Mouse (Mus musculus) retina, adult 2 months (tissue): ENCODE measurements around the gene Gm10718.
A peak's percentile ranks its signal among the peaks of the same experiment; 100 is the strongest.
"Not testable (repeated sequence)": the region's sequence is repeated elsewhere in the genome, so short reads cannot be mapped to it uniquely, and the experiment has no call there.

Source experiments
- DNase-seq: peaks from one replicate; pipeline ENCODE4 v3.0.0-alpha.2; 2012; ENCODE audit warnings: low read depth, low spot score

The Gm10718 gene

DNA sequence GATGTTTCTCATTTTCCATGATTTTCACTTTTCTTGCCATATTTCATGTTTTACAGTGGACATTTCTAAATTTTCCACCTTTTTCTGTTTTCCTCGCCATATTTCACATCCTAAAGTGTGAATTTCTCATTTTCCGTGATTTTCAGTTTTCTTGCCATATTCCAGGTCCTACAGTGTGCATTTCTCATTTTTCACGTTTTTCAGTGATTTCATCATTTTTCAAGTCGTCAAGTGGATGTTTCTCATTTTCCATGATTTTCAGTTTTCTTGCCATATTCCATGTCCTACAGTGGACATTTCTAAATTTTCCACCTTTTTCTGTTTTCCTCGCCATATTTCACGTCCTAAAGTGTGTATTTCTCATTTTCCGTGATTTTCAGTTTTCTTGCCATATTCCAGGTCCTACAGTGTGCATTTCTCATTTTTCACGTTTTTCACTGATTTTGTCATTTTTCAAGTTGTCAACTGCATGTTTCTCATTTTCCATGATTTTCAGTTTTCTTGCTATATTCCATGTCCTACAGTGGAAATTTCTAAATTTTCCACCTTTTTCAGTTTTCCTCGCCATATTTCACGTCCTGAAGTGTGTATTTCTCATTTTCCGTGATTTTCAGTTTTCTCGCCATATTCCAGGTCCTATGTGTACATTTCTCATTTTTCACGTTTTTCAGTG, at the start of gene Gm10718:
Gene Gm10718 (plus strand): TSS at position 236 of the 673 bp plus-strand sequence.
- not testable (repeated sequence) for DNase-seq

- peak; percentile 22 for DNase-seq
These were observed 22.8 kb upstream of the Gm10718 start, which contains the start of gene Gm10722 for GRCm38 (mm10) chr9:3000445-3000972. TSS of gene Gm10722 (plus strand) at chr9:3000922.

- DNase-seq = not testable (repeated sequence)
These were observed 22.3 kb upstream of the Gm10718 start for GRCm38 (mm10) chr9:3001006-3001405.

DNA sequence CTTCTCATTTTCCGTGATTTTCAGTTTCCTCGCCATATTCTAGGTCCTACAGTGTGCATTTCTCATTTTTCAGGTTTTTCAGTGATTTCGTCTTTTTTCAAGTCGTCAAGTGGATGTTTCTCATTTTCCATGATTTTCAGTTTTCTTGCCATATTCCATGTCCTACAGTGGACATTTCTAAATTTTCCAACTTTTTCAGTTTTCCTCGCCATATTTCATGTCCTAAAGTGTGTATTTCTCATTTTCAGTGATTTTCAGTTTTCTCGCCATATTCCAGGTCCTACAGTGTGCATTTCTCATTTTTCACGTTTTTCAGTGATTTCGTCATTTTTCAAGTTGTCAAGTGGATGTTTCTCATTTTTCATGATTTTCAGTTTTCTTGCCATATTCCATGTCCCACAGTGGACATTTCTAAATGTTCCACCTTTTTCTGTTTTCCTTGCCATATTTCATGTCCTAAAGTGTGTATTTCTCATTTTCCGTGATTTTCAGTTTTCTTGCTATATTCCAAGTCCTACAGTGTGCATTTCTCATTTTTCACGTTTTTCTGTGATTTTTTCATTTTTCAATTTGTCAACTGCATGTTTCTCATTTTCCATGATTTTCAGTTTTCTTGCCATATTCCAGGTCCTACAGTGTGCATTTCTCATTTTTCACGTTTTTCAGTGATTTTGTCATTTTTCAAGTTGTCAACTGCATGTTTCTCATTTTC, 21.2 kb upstream of the Gm10718 start:
- not testable (repeated sequence) for DNase-seq

GRCm38 (mm10) chr9:3002794-3003396, 20.5 kb upstream of the Gm10718 start, which contains the start of gene Gm11168:
TSS of gene Gm11168 (plus strand) at chr9:3003346.
- not testable (repeated sequence) for DNase-seq

DNA sequence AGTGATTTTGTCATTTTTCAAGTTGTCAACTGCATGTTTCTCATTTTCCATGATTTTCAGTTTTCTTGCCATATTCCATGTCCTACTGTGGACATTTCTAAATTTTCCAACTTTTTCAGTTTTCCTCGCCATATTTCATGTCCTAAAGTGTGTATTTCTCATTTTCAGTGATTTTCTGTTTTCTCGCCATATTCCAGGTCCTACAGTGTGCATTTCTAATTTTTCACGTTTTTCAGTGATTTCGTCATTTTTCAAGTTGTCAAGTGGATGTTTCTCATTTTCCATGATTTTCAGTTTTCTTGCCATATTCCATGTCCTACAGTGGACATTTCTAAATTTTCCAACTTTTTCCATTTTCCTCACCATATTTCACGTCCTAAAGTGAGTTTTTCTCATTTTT, 17.2 kb upstream of the Gm10718 start:
- not testable (repeated sequence) for DNase-seq

GRCm38 (mm10) chr9:3006636-3007035, 16.7 kb upstream of the Gm10718 start:
- DNase-seq = not testable (repeated sequence)

DNA sequence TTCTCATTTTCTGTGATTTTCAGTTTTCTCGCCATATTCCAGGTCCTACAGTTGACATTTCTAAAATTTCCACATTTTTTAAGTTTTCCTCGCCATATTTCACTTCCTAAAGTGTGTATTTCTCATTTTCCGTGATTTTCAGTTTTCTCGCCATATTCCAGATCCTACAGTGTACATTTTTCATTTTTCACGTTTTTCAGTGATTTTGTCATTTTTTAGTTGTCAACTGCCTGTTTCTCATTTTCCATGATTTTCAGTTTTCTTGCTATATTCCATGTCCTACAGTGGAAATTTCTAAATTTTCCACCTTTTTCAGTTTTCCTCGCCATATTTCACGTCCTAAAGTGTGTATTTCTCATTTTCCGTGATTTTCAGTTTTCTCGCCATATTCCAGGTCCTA, 16.1 kb upstream of the Gm10718 start:
- peak; percentile 8 for DNase-seq

GRCm38 (mm10) chr9:3009331-3009730, 14.0 kb upstream of the Gm10718 start:
- DNase-seq = not testable (repeated sequence)

GRCm38 (mm10) chr9:3012054-3012621, 11.2 kb upstream of the Gm10718 start:
- DNase-seq = not testable (repeated sequence)

DNA sequence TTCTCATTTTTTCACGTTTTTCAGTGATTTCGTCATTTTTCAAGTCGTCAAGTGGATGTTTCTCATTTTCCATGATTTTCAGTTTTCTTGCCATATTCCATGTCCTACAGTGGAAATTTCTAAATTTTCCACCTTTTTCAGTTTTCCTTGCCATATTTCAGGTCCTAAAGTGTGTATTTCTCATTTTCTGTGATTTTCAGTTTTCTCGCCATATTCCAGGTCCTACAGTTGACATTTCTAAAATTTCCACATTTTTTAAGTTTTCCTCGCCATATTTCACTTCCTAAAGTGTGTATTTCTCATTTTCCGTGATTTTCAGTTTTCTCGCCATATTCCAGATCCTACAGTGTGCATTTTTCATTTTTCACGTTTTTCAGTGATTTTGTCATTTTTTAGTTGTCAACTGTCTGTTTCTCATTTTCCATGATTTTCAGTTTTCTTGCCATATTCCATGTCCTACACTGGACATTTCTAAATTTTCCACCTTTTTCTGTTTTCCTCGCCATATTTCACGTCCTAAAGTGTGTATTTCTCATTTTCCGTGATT, 10.5 kb upstream of the Gm10718 start, which contains the start of gene Gm10721:
Gene Gm10721 (plus strand): TSS at position 408 of the 547 bp plus-strand sequence.
- DNase-seq = not testable (repeated sequence)

DNA sequence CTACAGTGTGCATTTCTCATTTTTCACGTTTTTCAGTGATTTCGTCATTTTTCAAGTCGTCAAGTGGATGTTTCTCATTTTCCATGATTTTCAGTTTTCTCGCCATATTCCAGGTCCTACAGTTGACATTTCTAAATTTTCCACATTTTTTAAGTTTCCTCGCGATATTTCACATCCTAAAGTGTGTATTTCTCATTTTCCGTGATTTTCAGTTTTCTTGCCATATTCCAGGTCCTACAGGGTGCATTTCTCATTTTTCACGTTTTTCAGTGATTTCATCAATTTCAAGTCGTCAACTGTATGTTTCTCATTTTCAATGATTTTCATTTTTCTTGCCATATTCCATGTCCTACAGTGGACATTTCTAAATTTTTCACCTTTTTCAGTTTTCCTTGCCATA, 8.0 kb upstream of the Gm10718 start, which contains the start of gene Gm10720:
Gene Gm10720 (plus strand): TSS at position 301 of the 400 bp plus-strand sequence.
- DNase-seq = not testable (repeated sequence)

DNA sequence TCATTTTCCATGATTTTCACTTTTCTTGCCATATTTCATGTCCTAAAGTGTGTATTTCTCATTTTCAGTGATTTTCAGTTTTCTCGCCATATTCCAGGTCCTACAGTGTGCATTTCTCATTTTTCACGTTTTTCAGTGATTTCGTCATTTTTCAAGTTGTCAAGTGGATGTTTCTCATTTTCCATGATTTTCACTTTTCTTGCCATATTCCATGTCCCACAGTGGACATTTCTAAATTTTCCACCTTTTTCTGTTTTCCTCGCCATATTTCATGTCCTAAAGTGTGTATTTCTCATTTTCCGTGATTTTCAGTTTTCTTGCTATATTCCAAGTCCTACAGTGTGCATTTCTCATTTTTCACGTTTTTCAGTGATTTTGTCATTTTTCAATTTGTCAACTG, 7.5 kb upstream of the Gm10718 start:
- DNase-seq = not testable (repeated sequence)

DNA sequence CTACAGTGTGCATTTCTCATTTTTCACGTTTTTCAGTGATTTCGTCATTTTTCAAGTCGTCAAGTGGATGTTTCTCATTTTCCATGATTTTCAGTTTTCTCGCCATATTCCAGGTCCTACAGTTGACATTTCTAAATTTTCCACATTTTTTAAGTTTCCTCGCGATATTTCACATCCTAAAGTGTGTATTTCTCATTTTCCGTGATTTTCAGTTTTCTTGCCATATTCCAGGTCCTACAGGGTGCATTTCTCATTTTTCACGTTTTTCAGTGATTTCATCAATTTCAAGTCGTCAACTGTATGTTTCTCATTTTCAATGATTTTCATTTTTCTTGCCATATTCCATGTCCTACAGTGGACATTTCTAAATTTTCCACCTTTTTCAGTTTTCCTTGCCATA, 6.2 kb upstream of the Gm10718 start, which contains the start of gene Gm10719:
Gene Gm10719 (plus strand): TSS at position 301 of the 400 bp plus-strand sequence.
- not testable (repeated sequence) for DNase-seq

DNA sequence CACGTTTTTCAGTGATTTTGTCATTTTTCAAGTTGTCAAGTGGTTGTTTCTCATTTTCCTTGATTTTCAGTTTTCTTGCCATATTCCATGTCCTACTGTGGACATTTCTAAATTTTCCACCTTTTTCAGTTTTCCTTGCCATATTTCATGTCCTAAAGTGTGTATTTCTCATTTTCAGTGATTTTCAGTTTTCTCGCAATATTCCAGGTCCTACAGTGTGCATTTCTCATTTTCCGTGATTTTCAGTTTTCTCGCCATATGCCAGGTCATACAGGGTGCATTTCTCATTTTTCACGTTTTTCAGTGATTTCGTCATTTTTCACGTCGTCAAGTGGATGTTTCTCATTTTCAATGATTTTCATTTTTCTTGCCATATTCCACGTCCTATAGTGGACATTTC, 4.4 kb upstream of the Gm10718 start:
- not testable (repeated sequence) for DNase-seq

DNA sequence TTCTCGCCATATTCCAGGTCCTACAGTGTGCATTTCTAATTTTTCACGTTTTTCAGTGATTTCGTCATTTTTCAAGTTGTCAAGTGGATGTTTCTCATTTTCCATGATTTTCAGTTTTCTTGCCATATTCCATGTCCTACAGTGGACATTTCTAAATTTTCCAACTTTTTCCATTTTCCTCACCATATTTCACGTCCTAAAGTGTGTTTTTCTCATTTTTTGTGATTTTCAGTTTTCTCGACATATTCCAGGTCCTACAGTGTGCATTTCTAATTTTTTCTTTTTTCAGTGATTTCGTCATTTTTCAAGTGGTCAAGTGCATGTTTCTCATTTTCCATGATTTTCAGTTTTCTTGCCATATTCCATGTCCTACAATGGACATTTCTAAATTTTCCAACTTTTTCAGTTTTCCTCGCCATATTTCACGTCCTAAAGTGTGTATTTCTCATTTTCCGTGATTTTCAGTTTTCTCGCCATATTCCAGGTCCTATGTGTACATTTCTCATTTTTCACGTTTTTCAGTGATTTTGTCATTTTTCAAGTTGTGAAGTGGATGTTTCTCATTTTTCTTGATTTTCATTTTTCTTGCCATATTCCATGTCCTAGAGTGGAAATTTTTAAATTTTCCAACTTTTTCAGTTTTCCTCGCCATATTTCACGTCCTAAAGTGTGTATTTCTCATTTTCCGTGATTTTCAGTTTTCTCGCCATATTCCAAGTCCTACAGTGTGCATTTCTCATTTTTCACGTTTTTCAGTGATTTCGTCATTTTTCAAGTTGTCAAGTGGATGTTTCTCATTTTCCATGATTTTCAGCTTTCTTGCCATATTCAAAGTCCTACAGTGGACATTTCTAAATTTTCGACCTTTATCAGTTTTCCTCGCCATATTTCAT, 3.3 kb upstream of the Gm10718 start:
- not testable (repeated sequence) for DNase-seq

DNA sequence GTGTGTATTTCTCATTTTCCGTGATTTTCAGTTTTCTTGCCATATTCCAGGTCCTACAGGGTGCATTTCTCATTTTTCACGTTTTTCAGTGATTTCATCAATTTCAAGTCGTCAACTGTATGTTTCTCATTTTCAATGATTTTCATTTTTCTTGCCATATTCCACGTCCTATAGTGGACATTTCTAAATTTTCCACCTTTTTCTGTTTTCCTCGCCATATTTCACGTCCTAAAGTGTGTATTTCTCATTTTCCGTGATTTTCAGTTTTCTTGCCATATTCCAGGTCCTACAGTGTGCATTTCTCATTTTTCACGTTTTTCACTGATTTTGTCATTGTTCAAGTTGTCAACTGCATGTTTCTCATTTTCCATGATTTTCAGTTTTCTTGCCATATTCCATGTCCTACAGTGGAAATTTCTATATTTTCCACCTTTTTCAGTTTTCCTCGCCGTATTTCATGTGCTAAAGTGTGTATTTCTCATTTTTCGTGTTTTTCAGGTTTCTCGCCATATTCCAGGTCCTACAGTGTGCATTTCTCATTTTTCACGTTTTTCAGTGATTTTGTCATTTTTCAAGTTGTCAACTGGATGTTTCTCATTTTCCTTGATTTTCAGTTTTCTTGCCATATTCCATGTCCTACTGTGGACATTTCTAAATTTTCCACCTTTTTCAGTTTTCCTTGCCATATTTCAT, 885 bp upstream of the Gm10718 start:
- DNase-seq = peak; percentile 2

DNA sequence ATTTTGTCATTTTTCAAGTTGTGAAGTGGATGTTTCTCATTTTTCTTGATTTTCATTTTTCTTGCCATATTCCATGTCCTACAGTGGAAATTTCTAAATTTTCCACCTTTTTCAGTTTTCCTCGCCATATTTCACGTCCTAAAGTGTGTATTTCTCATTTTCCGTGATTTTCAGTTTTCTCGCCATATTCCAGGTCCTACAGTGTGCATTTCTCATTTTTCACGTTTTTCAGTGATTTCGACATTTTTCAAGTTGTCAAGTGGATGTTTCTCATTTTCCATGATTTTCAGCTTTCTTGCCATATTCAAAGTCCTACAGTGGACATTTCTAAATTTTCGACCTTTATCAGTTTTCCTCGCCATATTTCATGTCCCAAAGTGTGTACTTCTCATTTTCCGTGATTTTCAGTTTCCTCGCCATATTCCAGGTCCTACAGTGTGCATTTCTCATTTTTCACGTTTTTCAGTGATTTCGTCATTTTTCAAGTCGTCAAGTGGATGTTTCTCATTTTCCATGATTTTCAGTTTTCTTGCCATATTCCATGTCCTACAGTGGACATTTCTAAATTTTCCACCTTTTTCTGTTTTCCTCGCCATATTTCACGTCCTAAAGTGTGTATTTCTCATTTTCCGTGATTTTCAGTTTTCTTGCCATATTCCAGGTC, 770 bp downstream of the Gm10718 start:
- not testable (repeated sequence) for DNase-seq

- DNase-seq = not testable (repeated sequence)
These were observed 1.6 kb downstream of the Gm10718 start, which contains the start of gene Gm10717 for GRCm38 (mm10) chr9:3024912-3025467. TSS of gene Gm10717 (plus strand) at chr9:3025417.
